Mouse (Mus musculus) G1E (cell line): ENCODE measurements around the gene Hist1h2ah.

Experiments
- CTCF ChIP-seq: IDR thresholded peaks from 2 replicates; pipeline ENCODE4 v1.5.1; 2012; ENCODE audit warnings: low read depth, low read length, inconsistent platforms, mixed read lengths
- GATA1 ChIP-seq: IDR thresholded peaks from 2 replicates; pipeline ENCODE4 v1.6.1; 2012; ENCODE audit warnings: borderline replicate concordance, low read length, inconsistent platforms, mixed read lengths

DNA sequence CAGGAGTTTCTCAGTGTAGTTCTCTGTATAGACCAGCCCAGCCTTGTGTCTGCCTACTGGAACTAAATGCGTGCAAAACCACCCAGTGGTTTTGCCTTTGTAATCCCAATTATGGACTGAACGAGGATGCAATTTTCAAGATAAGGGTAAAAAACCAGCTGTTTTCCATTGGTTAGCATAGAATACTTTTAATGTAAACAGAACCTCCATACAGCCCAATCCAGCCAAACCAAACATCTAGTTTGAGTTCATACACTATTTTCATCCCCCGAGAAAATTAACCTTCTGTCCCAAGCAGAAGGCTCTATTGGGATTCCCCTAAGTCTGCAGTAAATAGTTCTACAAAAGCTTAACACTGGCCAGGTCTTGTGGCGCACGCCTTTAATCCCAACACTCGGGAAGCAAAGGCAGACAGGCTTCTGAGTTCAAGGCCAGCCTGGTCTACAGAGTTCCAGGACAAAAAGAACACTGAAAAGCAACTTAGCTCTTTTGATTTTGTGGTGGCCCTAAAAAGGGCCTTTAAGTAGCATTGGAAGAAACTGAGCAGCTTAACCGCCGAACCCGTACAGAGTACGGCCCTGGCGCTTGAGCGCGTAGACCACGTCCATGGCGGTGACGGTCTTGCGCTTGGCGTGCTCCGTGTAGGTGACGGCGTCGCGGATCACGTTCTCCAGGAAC is 5.2 kb upstream of the Hist1h2ah start:
- TF ChIP-seq GATA1, result no peak
- TF ChIP-seq CTCF, result no peak
